Mouse (Mus musculus): ENCODE results near the gene Fgfr1op2.

DNA sequence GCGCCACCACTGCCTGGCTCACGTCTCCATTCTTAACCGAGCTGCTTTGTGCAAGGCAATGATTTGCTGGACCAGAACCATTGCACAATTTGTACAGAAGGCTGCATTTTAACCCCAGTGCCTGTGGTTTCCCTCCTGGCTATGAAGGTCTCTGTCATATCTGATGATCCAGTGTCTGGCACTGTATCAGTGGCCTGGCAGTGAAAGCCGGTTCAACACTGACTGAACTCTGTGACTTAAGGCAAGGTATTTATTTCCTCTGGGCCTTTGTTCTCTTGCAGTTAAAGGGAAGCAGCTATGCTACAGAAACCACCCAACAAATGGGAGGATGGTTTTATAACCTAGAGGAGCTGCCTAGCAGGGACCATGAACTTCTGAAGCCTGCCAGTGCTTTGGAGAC is 54.0 kb downstream of the Fgfr1op2 start:
- TF ChIP-seq POLR2A (IDR thresholded peaks at IDR 0.05; ENCODE audit: borderline replicate concordance, insufficient read depth, low read length) (no peak), CTCF (IDR thresholded peaks at IDR 0.05; ENCODE audit: borderline replicate concordance, insufficient read depth, low read depth, low read length) (no peak)

Data from cerebellum, adult 2 months (tissue).